Mouse (Mus musculus) embryonic facial prominence, embryonic 11.5 days (tissue): Measurements from ENCODE around the gene Pdyn. TPM values are rescaled to one million over a fixed set of nuclear protein-coding genes. Genes with fewer than 3 reads are reported as not detected.

ENCODE experiments used
- ATAC-seq: fragments of 200-750 bp; cut with Nextera tagmentation; replicated peaks from 2 replicates; pipeline ENCODE4 v1.8.0; 2017; ENCODE audit warnings: low read depth; ENCODE audit not compliant: insufficient number of reproducible peaks, low FRiP score, low TSS enrichment
- DNase-seq: peaks from one replicate; pipeline ENCODE4 v3.0.0-alpha.2; 2015; ENCODE audit warnings: low spot score
- H3K27ac ChIP-seq: fragments of 300-500 bp; sonication (generic); replicated peaks from 2 replicates; pipeline ENCODE4 v1.5.1; 2014; ENCODE audit warnings: mild to moderate bottlenecking, low read depth, low read length, control low read depth
- H3K27me3 ChIP-seq: fragments of 300-500 bp; sonication (generic); 2 replicates; pipeline ENCODE4 v1.6.1; 2014; ENCODE audit warnings: mild to moderate bottlenecking, low read length, moderate library complexity, mixed read lengths; ENCODE audit not compliant: control insufficient read depth, insufficient read depth
- H3K36me3 ChIP-seq: fragments of 300-500 bp; sonication (generic); replicated peaks from 2 replicates; pipeline ENCODE4 v1.6.1; 2014; ENCODE audit warnings: low read depth, mild to moderate bottlenecking, low read length, moderate library complexity, mixed read lengths; ENCODE audit not compliant: control insufficient read depth, insufficient read depth
- H3K4me1 ChIP-seq: fragments of 300-500 bp; sonication (generic); 2 replicates; pipeline ENCODE4 v1.6.1; 2014; ENCODE audit warnings: low read length, mixed read lengths; ENCODE audit not compliant: control insufficient read depth, insufficient read depth
- H3K4me2 ChIP-seq: fragments of 300-500 bp; sonication (generic); 2 replicates; pipeline ENCODE4 v1.6.1; 2014; ENCODE audit warnings: low read depth, mild to moderate bottlenecking, control low read depth, low read length, moderate library complexity
- H3K4me3 ChIP-seq: fragments of 300-500 bp; sonication (generic); 2 replicates; pipeline ENCODE4 v1.5.1; 2014; ENCODE audit warnings: low read depth, low read length, control low read depth
- H3K9ac ChIP-seq: fragments of 300-500 bp; sonication (generic); replicated peaks from 2 replicates; pipeline ENCODE4 v1.6.1; 2014; ENCODE audit warnings: mild to moderate bottlenecking, control low read depth, low read length
- H3K9me3 ChIP-seq: fragments of 300-500 bp; sonication (generic); replicated peaks from 2 replicates; pipeline ENCODE4 v1.6.1; 2016; ENCODE audit warnings: mild to moderate bottlenecking, low read length, inconsistent platforms, mixed read lengths; ENCODE audit not compliant: control insufficient read depth
- WGBS: fragments of 180-500 bp; shearing (Covaris S2); extraction: QIAGEN DNeasy Blood & Tissue Kit; methylation state at CpG from one replicate; pipeline ENCODE4 v1.1.7; 2014; 5-methylcytosine and 5-hydroxymethylcytosine counted together
- polyA plus RNA-seq: library from polyadenylated mRNA; unstranded; fragments of >200 nt; fragmentation: Nextera tagmentation; extraction: Ambion mirVana; gene quantifications from 2 replicates; pipeline ENCODE4 v1.2.1, GENCODE M21; 2014

The Pdyn gene
- polyA plus RNA-seq, 1 experiment from 2014 or later, result 0.67 TPM

GRCm38 (mm10) chr2:129694303-129694702 is 5.3 kb downstream of the Pdyn start:
- Histone ChIP-seq H3K4me2 (no peak overlapping the region), H3K9me3 (no peaks in the 10 kb centered on the region), H3K27ac (no peak overlapping the region), H3K4me1 (no peaks in the 10 kb centered on the region), H3K27me3 (peaks cover 3% of the 10 kb centered on the region; the same call in 1 of the 2 replicates), H3K36me3 (no peaks in the 10 kb centered on the region), H3K4me3 (no peak overlapping the region), H3K9ac (no peak overlapping the region)
- 76% methylated on average over 6 of the region's 6 CpGs for WGBS
- ATAC-seq (no peak), DNase-seq (no peak)

- Histone ChIP-seq H3K9me3 (no peaks in the 10 kb centered on the region), H3K9ac (no peak overlapping the region), H3K4me1 (no peaks in the 10 kb centered on the region), H3K4me2 (no peak overlapping the region), H3K27me3 (no peaks in the 10 kb centered on the region), H3K36me3 (no peaks in the 10 kb centered on the region), H3K4me3 (no peak overlapping the region), H3K27ac (no peak overlapping the region)
- DNase-seq (no peak), ATAC-seq (no peak)
- 75% methylated on average over 8 of the region's 8 CpGs for WGBS
These were observed 7.0 kb downstream of the Pdyn start for GRCm38 (mm10) chr2:129692694-129693093.

DNA sequence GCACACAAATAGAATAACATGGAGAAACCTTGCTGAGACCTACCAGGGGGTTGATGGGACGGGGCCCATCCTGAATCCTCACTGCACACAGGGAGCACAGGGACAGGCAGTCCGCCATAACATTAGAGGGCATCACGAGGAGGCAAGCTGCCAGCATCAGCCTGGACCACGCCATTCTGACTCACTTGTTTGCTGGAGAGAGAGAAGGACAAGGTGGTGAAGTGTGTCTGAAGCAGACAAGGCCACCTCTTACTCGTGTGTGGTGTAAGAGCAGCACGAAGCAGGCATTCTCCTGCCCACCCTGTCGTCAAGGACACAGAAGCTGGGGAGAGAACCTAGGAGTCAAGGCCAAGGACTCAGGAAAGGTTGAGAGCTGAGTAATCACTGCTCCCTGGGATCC is 9.9 kb downstream of the Pdyn start:
- Histone ChIP-seq H3K27me3 (no peaks in the 10 kb centered on the region), H3K9me3 (no peaks in the 10 kb centered on the region), H3K4me1 (no peaks in the 10 kb centered on the region), H3K36me3 (no peaks in the 10 kb centered on the region), H3K9ac (no peak overlapping the region), H3K4me2 (no peak overlapping the region), H3K27ac (no peak overlapping the region), H3K4me3 (no peak overlapping the region)
- DNase-seq, result no peak
- 81% methylated on average over 7 of the region's 7 CpGs for WGBS
- ATAC-seq, result no peak

GRCm38 (mm10) chr2:129688036-129688625 is 11.5 kb downstream of the Pdyn start:
- H3K9me3 ChIP-seq, result no peaks in the 10 kb centered on the region
- no peak overlapping the region for H3K4me3 ChIP-seq
- no peaks in the 10 kb centered on the region for H3K4me1 ChIP-seq
- H3K27ac ChIP-seq, result no peak overlapping the region
- ATAC-seq, result no peak
- no peaks in the 10 kb centered on the region for H3K36me3 ChIP-seq
- DNase-seq, result no peak
- H3K4me2 ChIP-seq, result no peak overlapping the region
- 91% methylated on average over 28 of the region's 28 CpGs for WGBS
- no peaks in the 10 kb centered on the region for H3K27me3 ChIP-seq
- no peak overlapping the region for H3K9ac ChIP-seq

DNA sequence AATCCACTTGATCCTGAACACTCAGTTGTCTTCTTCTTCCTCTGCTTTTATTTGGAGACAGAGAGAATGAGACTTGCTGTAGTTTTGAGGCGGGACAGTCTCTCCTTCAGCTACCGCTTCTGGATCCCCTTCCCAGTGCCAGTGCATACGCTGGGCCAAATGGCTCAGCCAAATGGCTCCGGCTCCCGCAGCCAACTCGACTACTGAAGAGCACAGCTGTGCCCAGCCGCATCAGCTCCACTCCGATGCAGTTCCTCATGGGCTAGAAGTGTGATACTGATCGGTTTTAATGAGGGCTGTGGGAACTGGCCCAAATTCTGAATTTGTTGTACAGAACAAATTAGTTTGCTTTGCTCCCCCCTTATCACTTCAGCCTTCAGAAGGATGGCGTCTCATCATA is 12.7 kb downstream of the Pdyn start:
- H3K4me1 ChIP-seq, result no peaks in the 10 kb centered on the region
- H3K4me2 ChIP-seq, result no peak overlapping the region
- H3K9me3 ChIP-seq, result no peaks in the 10 kb centered on the region
- H3K9ac ChIP-seq, result no peak overlapping the region
- no peaks in the 10 kb centered on the region for H3K36me3 ChIP-seq
- no peaks in the 10 kb centered on the region for H3K27me3 ChIP-seq
- DNase-seq, result no peak
- no peak for ATAC-seq
- no peak overlapping the region for H3K4me3 ChIP-seq
- 79% methylated on average over 10 of the region's 10 CpGs for WGBS
- no peak overlapping the region for H3K27ac ChIP-seq

GRCm38 (mm10) chr2:129684014-129684413 is 15.6 kb downstream of the Pdyn start:
- Histone ChIP-seq H3K27ac (no peak overlapping the region), H3K4me3 (no peak overlapping the region), H3K4me1 (no peaks in the 10 kb centered on the region), H3K9ac (no peak overlapping the region), H3K4me2 (no peak overlapping the region), H3K9me3 (no peaks in the 10 kb centered on the region), H3K27me3 (no peaks in the 10 kb centered on the region), H3K36me3 (no peaks in the 10 kb centered on the region)
- DNase-seq, result no peak
- no peak for ATAC-seq
- whole genome bisulfite sequencing, result 73% methylated on average over 4 of the region's 4 CpGs

DNA sequence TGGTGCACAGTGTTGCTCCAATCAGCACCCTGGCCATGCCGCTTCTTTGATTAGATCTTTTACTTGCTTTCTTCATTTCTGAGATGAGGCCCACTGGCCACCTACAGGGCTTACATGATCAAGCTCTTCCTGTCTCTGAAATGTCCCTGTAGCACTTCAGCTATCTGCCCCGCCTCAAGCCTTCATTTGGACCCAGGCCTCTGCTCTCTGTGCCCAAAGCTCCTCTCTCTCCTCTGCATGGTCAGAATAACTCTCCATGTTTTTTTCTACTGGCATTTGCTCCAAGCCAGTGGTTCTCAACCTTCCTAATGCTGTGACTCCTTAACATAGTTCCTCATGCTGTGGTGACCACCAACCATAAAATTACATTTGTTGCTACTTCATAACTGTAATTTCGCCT is 19.4 kb downstream of the Pdyn start:
- DNase-seq (no peak), ATAC-seq (no peak)
- Histone ChIP-seq H3K27me3 (no peaks in the 10 kb centered on the region), H3K27ac (no peak overlapping the region), H3K4me2 (no peak overlapping the region), H3K4me3 (no peak overlapping the region), H3K9me3 (no peaks in the 10 kb centered on the region), H3K4me1 (no peaks in the 10 kb centered on the region), H3K9ac (no peak overlapping the region), H3K36me3 (no peaks in the 10 kb centered on the region)
- WGBS, result 88% methylated on average over 3 of the region's 3 CpGs

DNA sequence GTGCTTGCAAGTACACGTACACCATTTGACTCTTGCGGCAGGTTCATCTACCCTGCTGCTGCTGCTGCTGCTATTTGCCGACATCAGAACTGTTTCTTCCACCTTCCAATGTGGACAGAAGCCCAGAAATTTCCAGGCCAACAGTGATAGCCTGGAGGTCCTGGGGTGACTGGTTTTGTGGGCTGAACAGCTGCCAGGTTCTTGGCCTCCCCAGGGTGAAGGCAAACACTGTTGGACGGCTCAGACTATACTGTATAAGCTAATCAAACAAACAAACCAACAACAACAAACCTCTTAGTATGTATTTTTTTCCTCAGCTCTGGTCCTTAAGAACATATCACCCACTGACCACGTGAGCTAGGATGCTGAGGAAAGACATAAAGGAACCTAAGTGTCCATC is 20.6 kb downstream of the Pdyn start:
- no peaks in the 10 kb centered on the region for H3K27me3 ChIP-seq
- H3K36me3 ChIP-seq, result no peaks in the 10 kb centered on the region
- H3K4me2 ChIP-seq, result no peak overlapping the region
- no peaks in the 10 kb centered on the region for H3K9me3 ChIP-seq
- no peak overlapping the region for H3K4me3 ChIP-seq
- no peak overlapping the region for H3K27ac ChIP-seq
- no peaks in the 10 kb centered on the region for H3K4me1 ChIP-seq
- 81% methylated on average over 5 of the region's 5 CpGs for WGBS
- no peak overlapping the region for H3K9ac ChIP-seq
- no peak for ATAC-seq
- DNase-seq, result no peak
